Mouse (Mus musculus) embryonic facial prominence, embryonic 13.5 days (tissue): ENCODE results near the gene Cox5a. TPM values are rescaled to one million over a fixed set of nuclear protein-coding genes. Genes with fewer than 3 reads are reported as not detected.

ENCODE experiments used
- ATAC-seq: fragments of 200-750 bp; cut with Nextera tagmentation; 2 replicates; pipeline ENCODE4 v1.8.0; 2017; ENCODE audit warnings: low read depth; ENCODE audit not compliant: insufficient number of reproducible peaks, insufficient read depth, low FRiP score, low TSS enrichment
- H3K27ac ChIP-seq: fragments of 300-500 bp; sonication (generic); 2 replicates; pipeline ENCODE4 v1.5.1; 2015; ENCODE audit warnings: moderate library complexity, mild to moderate bottlenecking, inconsistent platforms
- H3K27me3 ChIP-seq: fragments of 300-500 bp; sonication (generic); 2 replicates; pipeline ENCODE4 v1.6.1; 2015; ENCODE audit warnings: mild to moderate bottlenecking, inconsistent platforms
- H3K36me3 ChIP-seq: fragments of 300-500 bp; sonication (generic); 2 replicates; pipeline ENCODE4 v1.6.1; 2015; ENCODE audit warnings: mild to moderate bottlenecking, inconsistent platforms
- H3K4me1 ChIP-seq: fragments of 300-500 bp; sonication (generic); 2 replicates; pipeline ENCODE4 v1.6.1; 2015; ENCODE audit warnings: inconsistent platforms
- H3K4me2 ChIP-seq: fragments of 300-500 bp; sonication (generic); 2 replicates; pipeline ENCODE4 v1.6.1; 2015; ENCODE audit warnings: moderate library complexity, mild to moderate bottlenecking, inconsistent platforms
- H3K4me3 ChIP-seq: fragments of 300-500 bp; sonication (generic); 2 replicates; pipeline ENCODE4 v1.5.1; 2015; ENCODE audit warnings: mild to moderate bottlenecking, inconsistent platforms
- H3K9ac ChIP-seq: fragments of 300-500 bp; sonication (generic); 2 replicates; pipeline ENCODE4 v1.6.1; 2015; ENCODE audit warnings: mild to moderate bottlenecking, inconsistent platforms
- H3K9me3 ChIP-seq: fragments of 300-500 bp; sonication (generic); 2 replicates; pipeline ENCODE4 v1.6.1; 2016; ENCODE audit warnings: inconsistent platforms
- WGBS: fragments of 180-500 bp; shearing (Covaris S2); methylation state at CpG from one replicate; pipeline ENCODE4 v1.1.7; 2015; ENCODE audit warnings: mixed read lengths; 5-methylcytosine and 5-hydroxymethylcytosine counted together
- polyA plus RNA-seq: library from polyadenylated mRNA; unstranded; fragments of >200 nt; fragmentation: Nextera tagmentation; extraction: Ambion mirVana; gene quantifications from 2 replicates; pipeline ENCODE4 v1.2.1, GENCODE M21; 2015

Gene Cox5a
- polyA plus RNA-seq, 1 experiment from 2014 or later, result 528 TPM

DNA sequence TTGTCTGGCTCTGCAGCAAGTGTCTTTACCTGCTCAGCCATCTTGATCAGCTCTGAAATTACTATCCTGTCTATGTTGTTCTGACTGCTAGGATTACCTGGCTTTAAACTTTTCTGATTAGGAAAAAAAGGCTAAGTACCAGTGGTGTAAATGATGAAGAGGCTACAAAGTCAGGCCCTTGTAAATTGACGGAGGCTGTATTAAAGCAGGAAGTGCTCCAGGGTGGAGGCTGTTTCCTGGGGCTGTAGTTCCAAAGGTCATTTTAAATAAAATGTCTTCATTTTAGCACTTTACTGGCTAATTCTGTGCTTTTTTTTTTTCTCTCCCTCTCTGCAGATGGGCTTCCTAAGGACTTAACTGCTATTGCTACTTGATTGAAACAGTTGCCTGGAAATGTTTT lies 10.9 kb downstream of the Cox5a start:
- no peak overlapping the region for H3K4me2 ChIP-seq
- no peaks in the 10 kb centered on the region for H3K27me3 ChIP-seq
- no peak for ATAC-seq
- H3K27ac ChIP-seq, result no peak overlapping the region
- H3K9me3 ChIP-seq, result no peaks in the 10 kb centered on the region
- WGBS, result 67% methylated on average over 1 of the region's 1 CpGs
- H3K9ac ChIP-seq, result no peak overlapping the region
- no peak overlapping the region for H3K4me3 ChIP-seq
- H3K36me3 ChIP-seq, result peaks cover 42% of the 10 kb centered on the region
- peaks cover 3% of the 10 kb centered on the region; the same call in 1 of the 2 replicates for H3K4me1 ChIP-seq

GRCm38 (mm10) chr9:57536362-57536761 lies 15.3 kb downstream of the Cox5a start:
- Histone ChIP-seq H3K27me3 (no peaks in the 10 kb centered on the region), H3K9ac (no peak overlapping the region), H3K9me3 (no peaks in the 10 kb centered on the region), H3K4me3 (no peak overlapping the region), H3K4me2 (peak overlapping the region; percentile 79), H3K36me3 (peaks cover 51% of the 10 kb centered on the region), H3K4me1 (peaks cover 17% of the 10 kb centered on the region), H3K27ac (no peak overlapping the region)
- WGBS, result 89% methylated on average over 5 of the region's 5 CpGs
- no peak for ATAC-seq

GRCm38 (mm10) chr9:57537044-57537727 lies 16.1 kb downstream of the Cox5a start, which contains the start of gene Fam219b:
TSS of gene Fam219b (plus strand) at chr9:57537528.
- H3K27ac ChIP-seq, result peak within 1 kb of the TSS; percentile 83
- H3K36me3 ChIP-seq, result peaks cover 50% of the 10 kb centered on the region
- WGBS, result 2% methylated on average over 45 of the region's 45 CpGs
- peak within 1 kb of the TSS; percentile 79 for H3K4me2 ChIP-seq
- H3K9ac ChIP-seq, result peak within 1 kb of the TSS; percentile 92
- ATAC-seq, result peak; percentile 78
- H3K27me3 ChIP-seq, result no peaks in the 10 kb centered on the region
- no peaks in the 10 kb centered on the region for H3K9me3 ChIP-seq
- H3K4me3 ChIP-seq, result peak within 1 kb of the TSS; percentile 89
- peaks cover 17% of the 10 kb centered on the region for H3K4me1 ChIP-seq

DNA sequence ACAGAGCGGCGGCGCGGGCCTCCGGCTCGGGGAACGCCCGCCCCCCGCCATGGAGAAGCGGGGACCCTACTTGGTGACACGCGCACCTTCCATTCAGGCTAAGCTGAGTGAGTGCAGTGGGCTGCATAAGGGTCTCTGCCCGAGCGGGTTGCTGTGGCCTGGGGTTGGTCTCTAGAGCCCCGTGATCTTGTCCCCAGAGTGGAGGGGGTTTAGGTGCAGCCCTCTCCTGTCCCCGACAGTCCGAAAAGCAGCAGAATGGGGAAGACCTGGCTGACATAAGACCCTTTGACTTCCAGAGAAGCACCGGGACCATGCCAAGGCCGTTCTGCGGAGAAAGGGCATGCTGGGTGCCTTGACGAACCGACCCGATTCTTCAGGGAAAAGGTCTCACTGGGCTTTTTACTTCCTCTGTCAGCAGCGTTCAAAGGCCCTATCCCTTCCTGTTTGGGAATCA lies 16.7 kb downstream of the Cox5a start:
- H3K27ac ChIP-seq, result peak overlapping the region; percentile 83
- peaks cover 50% of the 10 kb centered on the region for H3K36me3 ChIP-seq

GRCm38 (mm10) chr9:57539550-57539949 lies 18.5 kb downstream of the Cox5a start:
- H3K27me3 ChIP-seq, result no peaks in the 10 kb centered on the region
- H3K4me3 ChIP-seq, result no peak overlapping the region
- peaks cover 52% of the 10 kb centered on the region for H3K36me3 ChIP-seq
- peaks cover 17% of the 10 kb centered on the region for H3K4me1 ChIP-seq
- no peak for ATAC-seq
- H3K4me2 ChIP-seq, result no peak overlapping the region
- WGBS, result 88% methylated on average over 2 of the region's 2 CpGs
- H3K27ac ChIP-seq, result no peak overlapping the region
- H3K9ac ChIP-seq, result no peak overlapping the region
- no peaks in the 10 kb centered on the region for H3K9me3 ChIP-seq

More for the DNA sequence above, 16.7 kb downstream of the Cox5a start:
- Histone ChIP-seq H3K9me3 (no peaks in the 10 kb centered on the region), H3K4me2 (peak overlapping the region; percentile 79), H3K4me3 (peak overlapping the region; percentile 89), H3K4me1 (peaks cover 17% of the 10 kb centered on the region), H3K27me3 (no peaks in the 10 kb centered on the region), H3K9ac (peak overlapping the region; percentile 92)
- peak; percentile 65; the same call in 1 of the 2 replicates for ATAC-seq
- WGBS, result 0% methylated on average over 24 of the region's 24 CpGs

DNA sequence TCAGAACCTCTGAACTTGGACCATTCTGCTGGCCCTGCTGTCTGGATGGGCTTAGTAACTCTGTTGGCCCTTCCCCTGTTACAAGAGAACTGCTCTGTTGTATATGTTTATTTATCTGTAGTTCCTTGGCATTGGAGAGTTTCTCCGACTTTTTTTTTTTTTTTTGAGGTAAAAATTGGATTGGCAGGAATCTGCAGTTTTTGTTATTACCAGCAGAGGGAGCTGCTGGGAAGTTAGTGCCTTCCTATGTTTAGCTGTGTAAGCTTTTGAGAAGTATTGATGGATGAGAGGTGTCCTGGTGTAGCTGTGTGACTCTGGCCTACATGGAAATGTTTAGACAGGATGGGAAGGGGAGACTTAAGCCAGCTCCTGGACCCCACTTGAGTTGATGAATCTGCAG lies 20.2 kb downstream of the Cox5a start:
- H3K4me2 ChIP-seq, result no peak overlapping the region
- H3K4me3 ChIP-seq, result no peak overlapping the region
- H3K27me3 ChIP-seq, result no peaks in the 10 kb centered on the region
- ATAC-seq, result no peak
- no peaks in the 10 kb centered on the region for H3K9me3 ChIP-seq
- peaks cover 70% of the 10 kb centered on the region for H3K36me3 ChIP-seq
- 3% methylated on average over 1 of the region's 1 CpGs for WGBS
- H3K9ac ChIP-seq, result no peak overlapping the region
- H3K27ac ChIP-seq, result 0 out of 2 replicates have a peak overlapping the region, but pooled peaks have one; percentile 16
- H3K4me1 ChIP-seq, result peaks cover 17% of the 10 kb centered on the region

DNA sequence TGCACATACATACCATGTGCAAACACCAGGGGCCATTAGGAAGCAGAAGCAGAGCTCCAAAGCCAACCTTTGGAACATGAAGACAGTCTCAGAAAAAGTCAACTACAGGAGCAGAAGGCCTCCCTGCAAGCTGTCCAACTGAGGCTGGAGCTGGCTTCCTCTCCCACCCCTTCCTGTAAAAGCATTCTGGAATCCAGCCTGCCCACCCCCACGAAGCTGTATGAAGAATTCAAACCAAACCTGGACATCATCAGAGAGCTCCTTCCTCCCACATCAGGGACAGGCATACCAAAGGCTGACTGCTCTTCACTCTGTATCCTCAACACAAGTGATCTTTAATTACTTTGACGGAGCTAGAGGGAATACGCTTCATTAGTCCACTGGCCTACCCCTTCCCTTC lies 22.9 kb downstream of the Cox5a start:
- Histone ChIP-seq H3K9me3 (no peaks in the 10 kb centered on the region), H3K27me3 (no peaks in the 10 kb centered on the region), H3K9ac (no peak overlapping the region), H3K4me3 (no peak overlapping the region), H3K4me2 (no peak overlapping the region), H3K36me3 (peaks cover 96% of the 10 kb centered on the region), H3K4me1 (peaks cover 2% of the 10 kb centered on the region; the same call in 1 of the 2 replicates), H3K27ac (no peak overlapping the region)
- 80% methylated on average over 3 of the region's 3 CpGs for WGBS
- no peak for ATAC-seq

DNA sequence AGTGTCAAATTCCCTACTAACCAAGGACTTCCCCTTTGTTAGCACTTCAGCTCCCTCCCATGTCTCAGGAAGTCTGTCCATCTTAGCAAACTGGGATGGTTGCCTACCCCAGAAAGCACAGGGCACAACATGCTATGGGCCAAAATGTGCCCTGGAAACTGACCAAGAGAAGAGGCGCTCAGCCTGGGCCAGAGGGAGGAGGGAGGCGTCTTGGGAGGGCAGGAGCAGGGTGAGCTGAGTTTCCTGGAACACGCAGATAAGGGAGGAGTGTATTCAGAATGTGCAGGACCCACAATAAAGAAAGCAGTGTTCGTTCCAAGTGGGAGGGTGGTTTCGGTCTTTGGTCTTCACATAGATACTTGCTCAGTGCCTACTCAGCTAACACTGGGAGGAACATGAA lies 26.2 kb downstream of the Cox5a start:
- Histone ChIP-seq H3K27ac (no peak overlapping the region), H3K4me1 (peaks cover 7% of the 10 kb centered on the region), H3K27me3 (no peaks in the 10 kb centered on the region), H3K36me3 (peaks cover 82% of the 10 kb centered on the region), H3K4me3 (no peak overlapping the region), H3K4me2 (no peak overlapping the region), H3K9me3 (no peaks in the 10 kb centered on the region), H3K9ac (peak overlapping the region; percentile 21; the same call in 1 of the 2 replicates)
- 79% methylated on average over 5 of the region's 5 CpGs for WGBS
- no peak for ATAC-seq

DNA sequence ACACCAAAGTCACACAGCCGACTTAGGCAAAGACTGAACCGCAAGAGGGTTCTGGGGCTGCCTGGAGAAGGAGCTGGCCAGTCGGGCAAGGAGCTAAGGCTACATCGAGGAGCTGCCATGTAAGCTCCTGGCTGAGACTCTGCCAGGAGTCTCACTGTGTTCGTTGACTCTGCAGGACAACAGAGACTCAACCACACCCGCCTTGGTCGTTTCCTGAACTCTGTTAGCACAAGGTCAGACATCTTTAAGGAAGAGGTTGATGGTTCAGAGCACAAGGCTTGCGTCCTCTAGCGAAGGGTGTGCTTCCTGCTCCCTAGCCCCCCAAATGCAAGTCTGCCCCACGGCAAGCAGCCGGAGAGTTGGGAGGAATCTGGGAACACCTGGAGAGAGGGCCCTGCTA lies 26.8 kb downstream of the Cox5a start:
- WGBS, result 90% methylated on average over 11 of the region's 11 CpGs
- peaks cover 76% of the 10 kb centered on the region for H3K36me3 ChIP-seq
- no peak for ATAC-seq

GRCm38 (mm10) chr9:57549186-57549585 lies 28.1 kb downstream of the Cox5a start:
- H3K36me3 ChIP-seq, result peaks cover 63% of the 10 kb centered on the region
- ATAC-seq, result no peak
- H3K27ac ChIP-seq, result no peak overlapping the region
- WGBS, result 92% methylated on average over 4 of the region's 4 CpGs
- no peaks in the 10 kb centered on the region for H3K27me3 ChIP-seq
- no peaks in the 10 kb centered on the region for H3K9me3 ChIP-seq
- peaks cover 7% of the 10 kb centered on the region for H3K4me1 ChIP-seq
- no peak overlapping the region for H3K4me2 ChIP-seq
- H3K4me3 ChIP-seq, result no peak overlapping the region
- H3K9ac ChIP-seq, result 0 out of 2 replicates have a peak overlapping the region, but pooled peaks have one; percentile 32

More for the DNA sequence above, 26.8 kb downstream of the Cox5a start:
- Histone ChIP-seq H3K4me1 (peaks cover 7% of the 10 kb centered on the region), H3K9ac (peak overlapping the region; percentile 21; the same call in 1 of the 2 replicates), H3K27me3 (no peaks in the 10 kb centered on the region), H3K27ac (no peak overlapping the region), H3K4me2 (no peak overlapping the region), H3K9me3 (no peaks in the 10 kb centered on the region), H3K4me3 (no peak overlapping the region)

DNA sequence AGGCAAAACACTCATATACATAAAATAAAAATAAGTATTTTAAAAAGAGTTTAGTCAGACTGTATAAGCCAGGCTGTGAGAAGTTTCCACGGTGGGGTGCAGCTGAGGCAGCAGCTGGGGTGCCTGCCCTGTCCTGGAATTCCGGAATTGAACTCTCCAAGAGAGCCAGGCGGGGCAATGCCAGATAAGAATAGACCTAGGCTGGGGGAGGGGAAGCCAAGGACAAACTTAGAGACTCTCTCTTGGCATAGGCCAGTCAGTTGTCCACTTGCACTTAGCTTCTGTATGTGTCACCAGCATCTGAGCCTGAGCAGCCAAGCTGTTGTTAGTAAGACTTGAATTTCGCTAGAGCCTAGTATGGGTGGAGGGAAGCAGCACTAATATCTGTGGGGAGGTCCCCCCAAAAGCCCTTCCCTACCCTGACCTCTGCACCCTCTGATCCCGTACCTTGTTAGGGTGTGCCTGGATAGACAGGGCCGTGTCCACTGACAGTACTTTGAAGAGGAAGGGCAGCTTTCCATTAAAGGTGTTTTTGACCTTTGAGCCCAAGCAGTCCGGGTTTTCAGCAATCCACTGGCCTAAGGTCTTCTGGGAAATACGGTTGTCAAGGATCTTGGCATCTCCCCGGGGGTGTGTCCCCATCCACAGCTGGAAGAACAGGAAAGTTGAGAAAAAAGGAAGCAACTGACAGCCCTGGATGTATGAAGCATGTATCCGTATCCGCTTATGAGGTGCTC lies 29.2 kb downstream of the Cox5a start:
- no peak overlapping the region for H3K4me3 ChIP-seq
- 84% methylated on average over 11 of the region's 11 CpGs for WGBS
- H3K27ac ChIP-seq, result no peak overlapping the region
- ATAC-seq, result no peak
- no peak overlapping the region for H3K9ac ChIP-seq
- H3K9me3 ChIP-seq, result no peaks in the 10 kb centered on the region
- peaks cover 7% of the 10 kb centered on the region for H3K4me1 ChIP-seq
- peaks cover 52% of the 10 kb centered on the region for H3K36me3 ChIP-seq
- no peaks in the 10 kb centered on the region for H3K27me3 ChIP-seq
- no peak overlapping the region for H3K4me2 ChIP-seq
